Mouse (Mus musculus) kidney, postnatal 0 days (tissue): ENCODE measurements around the gene Prmt7. TPM values are rescaled to one million over a fixed set of nuclear protein-coding genes. Genes with fewer than 3 reads are reported as not detected.

Source experiments
- ATAC-seq: fragments of 200-750 bp; cut with Nextera tagmentation; replicated peaks from 2 replicates; pipeline ENCODE4 v1.8.0; 2017; ENCODE audit warnings: low read depth, moderate number of reproducible peaks, moderate TSS enrichment, moderate library complexity; ENCODE audit not compliant: low FRiP score
- DNase-seq: peaks from one replicate; pipeline ENCODE4 v3.0.0-alpha.2; 2016; ENCODE audit warnings: low spot score
- H3K27ac ChIP-seq: fragments of 300-500 bp; sonication (generic); 2 replicates; pipeline ENCODE4 v1.5.1; 2014; ENCODE audit warnings: mild to moderate bottlenecking
- H3K27me3 ChIP-seq: fragments of 300-500 bp; sonication (generic); 2 replicates; pipeline ENCODE4 v1.6.1; 2014; ENCODE audit warnings: low read length, mixed read lengths; ENCODE audit not compliant: insufficient read depth
- H3K36me3 ChIP-seq: fragments of 300-500 bp; sonication (generic); 2 replicates; pipeline ENCODE4 v1.6.1; 2014; ENCODE audit warnings: low read length, mixed read lengths; ENCODE audit not compliant: insufficient read depth
- H3K4me1 ChIP-seq: fragments of 300-500 bp; sonication (generic); replicated peaks from 2 replicates; pipeline ENCODE4 v1.6.1; 2014; ENCODE audit warnings: antibody characterized with exemption, low read length, mixed read lengths; ENCODE audit not compliant: insufficient read depth
- H3K4me2 ChIP-seq: fragments of 300-500 bp; sonication (generic); 2 replicates; pipeline ENCODE4 v1.6.1; 2014; ENCODE audit warnings: mild to moderate bottlenecking, low read length, moderate library complexity, mixed read lengths
- H3K4me3 ChIP-seq: fragments of 300-500 bp; sonication (generic); replicated peaks from 2 replicates; pipeline ENCODE4 v1.5.1; 2014; ENCODE audit warnings: low read depth, low read length
- H3K9ac ChIP-seq: fragments of 300-500 bp; sonication (generic); 2 replicates; pipeline ENCODE4 v1.6.1; 2014; ENCODE audit warnings: low read depth, low read length
- H3K9me3 ChIP-seq: fragments of 300-500 bp; sonication (generic); replicated peaks from 2 replicates; pipeline ENCODE4 v1.6.1; 2016; ENCODE audit warnings: low read length, inconsistent platforms, mixed read lengths
- CTCF ChIP-seq: IDR thresholded peaks from 2 replicates; pipeline ENCODE4 v1.5.1; 2016; ENCODE audit warnings: antibody characterized with exemption, low read depth, mild to moderate bottlenecking, moderate library complexity
- WGBS: fragments of 180-500 bp; shearing (Covaris S2); extraction: QIAGEN DNeasy Blood & Tissue Kit; methylation state at CpG from one replicate; pipeline ENCODE4 v1.1.7; 2014; 5-methylcytosine and 5-hydroxymethylcytosine counted together
- polyA plus RNA-seq: library from polyadenylated mRNA; unstranded; fragments of >200 nt; fragmentation: Nextera tagmentation; extraction: Ambion mirVana; gene quantifications from 2 replicates; pipeline ENCODE4 v1.2.1, GENCODE M21; 2015

Prmt7 gene
- polyA plus RNA-seq = 30.1 and 33.1 TPM in 2 replicates

- peak within 1 kb of the TSS; percentile 90 for H3K9ac ChIP-seq
- H3K27me3 ChIP-seq = no peaks in the 10 kb centered on the region
- WGBS = under 1% methylated on average over 51 of the region's 52 CpGs
Measured at GRCm38 (mm10) chr8:106210821-106211345, at the start of gene Prmt7, which contains the start of gene Slc7a6os. TSS of gene Prmt7 (plus strand) at chr8:106210936. TSS of gene Slc7a6os (minus strand) at chr8:106210935.

GRCm38 (mm10) chr8:106163251-106163650 is 47.5 kb upstream of the Prmt7 start:
- no peak overlapping the region for H3K4me2 ChIP-seq
- H3K27me3 ChIP-seq = no peaks in the 10 kb centered on the region
- no peak for TF ChIP-seq CTCF
- 82% methylated on average over 9 of the region's 9 CpGs for WGBS
- H3K9ac ChIP-seq = no peak overlapping the region
- H3K4me3 ChIP-seq = no peak overlapping the region
- no peak for ATAC-seq
- peaks cover 8% of the 10 kb centered on the region for H3K36me3 ChIP-seq
- DNase-seq = no peak
- no peaks in the 10 kb centered on the region; the same call in 1 of the 2 replicates for H3K4me1 ChIP-seq
- no peak overlapping the region for H3K27ac ChIP-seq
- no peaks in the 10 kb centered on the region for H3K9me3 ChIP-seq

More at GRCm38 (mm10) chr8:106210821-106211345, at the start of gene Prmt7, which contains the start of gene Slc7a6os:
- Histone ChIP-seq H3K36me3 (peaks cover 18% of the 10 kb centered on the region), H3K4me2 (peak within 1 kb of the TSS; percentile 74), H3K4me3 (peak within 1 kb of the TSS; percentile 84), H3K27ac (peak within 1 kb of the TSS; percentile 96), H3K4me1 (peaks cover 11% of the 10 kb centered on the region; the same call in 1 of the 2 replicates), H3K9me3 (no peaks in the 10 kb centered on the region)
- TF ChIP-seq CTCF = no peak
- peak; percentile 96 for ATAC-seq
- peak; percentile 98 for DNase-seq

- Histone ChIP-seq H3K27ac (no peak overlapping the region), H3K9me3 (no peaks in the 10 kb centered on the region), H3K36me3 (peaks cover 6% of the 10 kb centered on the region), H3K27me3 (no peaks in the 10 kb centered on the region), H3K4me3 (no peak overlapping the region), H3K4me1 (no peaks in the 10 kb centered on the region; the same call in 1 of the 2 replicates), H3K4me2 (no peak overlapping the region), H3K9ac (no peak overlapping the region)
- no peak for ATAC-seq
- 46% methylated on average over 4 of the region's 4 CpGs for WGBS
- TF ChIP-seq CTCF = peak; percentile 92
- DNase-seq = peak; percentile 82
Measured at GRCm38 (mm10) chr8:106165460-106165859, 45.3 kb upstream of the Prmt7 start.

GRCm38 (mm10) chr8:106168356-106169016 is 42.2 kb upstream of the Prmt7 start, which contains the start of gene Slc7a6:
TSS of gene Slc7a6 (plus strand) at chr8:106168857.
- Histone ChIP-seq H3K9ac (peak within 1 kb of the TSS; percentile 73), H3K9me3 (no peaks in the 10 kb centered on the region), H3K4me1 (no peaks in the 10 kb centered on the region; the same call in 1 of the 2 replicates), H3K27me3 (no peaks in the 10 kb centered on the region), H3K4me2 (peak within 1 kb of the TSS; percentile 98), H3K4me3 (peak within 1 kb of the TSS; percentile 81), H3K27ac (peak within 1 kb of the TSS; percentile 67), H3K36me3 (peaks cover 3% of the 10 kb centered on the region; the same call in 1 of the 2 replicates)
- under 1% methylated on average over 58 of the region's 59 CpGs for WGBS
- TF ChIP-seq CTCF = no peak
- ATAC-seq = peak; percentile 84
- peak; percentile 80 for DNase-seq

- H3K4me1 ChIP-seq = no peaks in the 10 kb centered on the region; the same call in 1 of the 2 replicates
- no peaks in the 10 kb centered on the region for H3K27me3 ChIP-seq
- H3K27ac ChIP-seq = peak overlapping the region; percentile 67
- peak overlapping the region; percentile 98 for H3K4me2 ChIP-seq
- no peaks in the 10 kb centered on the region; the same call in 1 of the 2 replicates for H3K36me3 ChIP-seq
- ATAC-seq (peak; percentile 72), DNase-seq (peak; percentile 58)
- H3K9me3 ChIP-seq = no peaks in the 10 kb centered on the region
- H3K9ac ChIP-seq = peak overlapping the region; percentile 73
- 1% methylated on average over 52 of the region's 54 CpGs for WGBS
- TF ChIP-seq CTCF = no peak
- peak overlapping the region; percentile 81 for H3K4me3 ChIP-seq
Measured at GRCm38 (mm10) chr8:106169017-106169933, 41.5 kb upstream of the Prmt7 start.
